Mouse (Mus musculus): ENCODE results near the gene Prr14.
"Not testable (repeated sequence)": the region's sequence is repeated elsewhere in the genome, so short reads cannot be mapped to it uniquely, and the experiment has no call there.

Prr14 gene

GRCm38 (mm10) chr7:127459311-127459710 lies at the start of gene Prr14:
TSS of gene Prr14 (plus strand) at chr7:127459611.
- DNase-seq (ENCODE audit: low read depth, low spot score) = not testable (repeated sequence)

GRCm38 (mm10) chr7:127411418-127411817 lies 48.0 kb upstream of the Prr14 start:
- DNase-seq (ENCODE audit: low read depth, low spot score) = no peak

- DNase-seq (ENCODE audit: low read depth, low spot score) = peak; percentile 56
Measured at GRCm38 (mm10) chr7:127421388-127422191, 37.8 kb upstream of the Prr14 start, which contains the start of gene Zfp688. TSS of gene Zfp688 (minus strand) at chr7:127422068.

GRCm38 (mm10) chr7:127422247-127422646 lies 37.2 kb upstream of the Prr14 start:
- DNase-seq (ENCODE audit: low read depth, low spot score) = no peak

- DNase-seq (ENCODE audit: low read depth, low spot score) = no peak
Measured at GRCm38 (mm10) chr7:127425291-127425690, 34.1 kb upstream of the Prr14 start.

- DNase-seq (ENCODE audit: low read depth, low spot score) = no peak
Measured at GRCm38 (mm10) chr7:127425911-127426310, 33.5 kb upstream of the Prr14 start.

- no peak for DNase-seq (ENCODE audit: low read depth, low spot score)
Measured at GRCm38 (mm10) chr7:127426354-127426753, 33.1 kb upstream of the Prr14 start.

GRCm38 (mm10) chr7:127435206-127435605 lies 24.2 kb upstream of the Prr14 start:
- no peak for DNase-seq (ENCODE audit: low read depth, low spot score)

GRCm38 (mm10) chr7:127437724-127438123 lies 21.7 kb upstream of the Prr14 start:
- DNase-seq (ENCODE audit: low read depth, low spot score) = no peak

GRCm38 (mm10) chr7:127443976-127444375 lies 15.4 kb upstream of the Prr14 start:
- DNase-seq (ENCODE audit: low read depth, low spot score) = no peak

GRCm38 (mm10) chr7:127448521-127449300 lies 10.7 kb upstream of the Prr14 start, which contains the start of gene Zfp689:
TSS of gene Zfp689 (minus strand) at chr7:127449158.
- peak; percentile 96 for DNase-seq (ENCODE audit: low read depth, low spot score)

GRCm38 (mm10) chr7:127449966-127450365 lies 9.4 kb upstream of the Prr14 start:
- no peak for DNase-seq (ENCODE audit: low read depth, low spot score)

- no peak for DNase-seq (ENCODE audit: low read depth, low spot score)
Measured at GRCm38 (mm10) chr7:127453056-127453455, 6.4 kb upstream of the Prr14 start.

- DNase-seq (ENCODE audit: low read depth, low spot score) = no peak
Measured at GRCm38 (mm10) chr7:127454905-127455304, 4.5 kb upstream of the Prr14 start.

- DNase-seq (ENCODE audit: low read depth, low spot score) = not testable (repeated sequence)
Measured at GRCm38 (mm10) chr7:127458371-127459122, 864 bp upstream of the Prr14 start.

- DNase-seq (ENCODE audit: low read depth, low spot score) = no peak
Measured at GRCm38 (mm10) chr7:127465191-127465590, 5.8 kb downstream of the Prr14 start.

- DNase-seq (ENCODE audit: low read depth, low spot score) = not testable (repeated sequence)
Measured at GRCm38 (mm10) chr7:127465670-127466069, 6.3 kb downstream of the Prr14 start.

GRCm38 (mm10) chr7:127466606-127467005 lies 7.2 kb downstream of the Prr14 start:
- no peak for DNase-seq (ENCODE audit: low read depth, low spot score)

GRCm38 (mm10) chr7:127470011-127470715 lies 10.8 kb downstream of the Prr14 start:
- DNase-seq (ENCODE audit: low read depth, low spot score) = no peak

- peak; percentile 99 for DNase-seq (ENCODE audit: low read depth, low spot score)
Measured at GRCm38 (mm10) chr7:127470743-127471645, 11.6 kb downstream of the Prr14 start.
